8 mouse cellular contexts compared by ENCODE assay signal in genomic region chr2:25608671-25609070, GRCm38 (mm10). TPM values are rescaled to one million over a fixed set of nuclear protein-coding genes. Genes with fewer than 3 reads are reported as not detected.
DNase-seq lines count a peak whose midpoint lies in the region; ATAC-seq and TF ChIP-seq lines count a peak whose summit lies in the region.

No protein-coding gene starts in this region.

- H3K4me2 ChIP-seq in liver, embryonic 15.5 days, result peak overlapping the region; percentile 80

- peak overlapping the region; percentile 96 for H3K4me3 ChIP-seq in testis, adult 2 months (ENCODE audit: control insufficient read depth, low read depth, low read length)
- peak overlapping the region; percentile 89 for H3K4me3 ChIP-seq in liver, embryonic 15.5 days (replicated peaks)

- H3K9ac ChIP-seq in liver, embryonic 15.5 days, result 0 out of 2 replicates have a peak overlapping the region, but pooled peaks have one; percentile 8

- peak overlapping the region; percentile 93 for H3K27ac ChIP-seq in testis, adult 2 months (ENCODE audit: control insufficient read depth, insufficient read depth, low read depth, low read length)
- peak overlapping the region; percentile 86; the same call in 1 of the 2 replicates for H3K27ac ChIP-seq in liver, embryonic 15.5 days (replicated peaks)

- no peaks in the 10 kb centered on the region; the same call in none of the 2 replicates for H3K4me1 ChIP-seq in testis, adult 2 months (ENCODE audit: control insufficient read depth, insufficient read depth, low read length)
- peaks cover 31% of the 10 kb centered on the region for H3K4me1 ChIP-seq in liver, embryonic 15.5 days (replicated peaks)

- WGBS in liver, embryonic 15.5 days (ENCODE audit: insufficient replicate concordance), result 50% methylated on average over 10 of the region's 10 CpGs

- no peaks in the 10 kb centered on the region for H3K9me3 ChIP-seq in liver, embryonic 15.5 days (replicated peaks)

- no peak for TF ChIP-seq CTCF in testis, adult 2 months (IDR thresholded peaks at IDR 0.05; ENCODE audit: control insufficient read depth, insufficient read depth, insufficient replicate concordance, low read depth, low read length)

- TF ChIP-seq POLR2A in testis, adult 2 months (IDR thresholded peaks at IDR 0.05; ENCODE audit: control insufficient read depth, low read depth, low read length), result no peak

- no peaks in the 10 kb centered on the region for H3K27me3 ChIP-seq in testis, adult 2 months (ENCODE audit: control insufficient read depth, insufficient read depth, low read length)
- peaks cover 11% of the 10 kb centered on the region; the same call in 1 of the 2 replicates for H3K27me3 ChIP-seq in liver, embryonic 15.5 days

- DNase-seq in cerebellum, adult 11-12 months, result peak; percentile 65
- DNase-seq in testis, postnatal 10 days (ENCODE audit: low spot score), result no peak
- DNase-seq in right cerebral cortex, adult 18-20 months, result no peak
- no peak for DNase-seq in gastrocnemius, postnatal 10 days
- no peak for DNase-seq in ovary, postnatal 10 days (ENCODE audit: low spot score)

- no peaks in the 10 kb centered on the region; the same call in 1 of the 2 replicates for H3K36me3 ChIP-seq in testis, adult 2 months (ENCODE audit: control insufficient read depth, insufficient read depth, low read length)
- H3K36me3 ChIP-seq in liver, embryonic 15.5 days (replicated peaks), result no peaks in the 10 kb centered on the region; the same call in 1 of the 2 replicates

- no peak for ATAC-seq in cerebellum, adult (ENCODE audit: insufficient number of reproducible peaks, low FRiP score, low TSS enrichment)
- no peak for ATAC-seq in liver, embryonic 15.5 days (ENCODE audit: insufficient read depth)

RNA-seq across cellular contexts. Expression of gene Rabl6, which starts 0.3 kb away (rescaled TPM):
- polyA plus RNA-seq in testis, adult 2 months (2012; rRNA removed), result 40.9 and 46.2 TPM in 2 replicates
- polyA plus RNA-seq in liver, embryonic 15.5 days (2015; fragmentation: Nextera tagmentation; extraction: Ambion mirVana), result 21.7 and 23.5 TPM in 2 replicates
- total RNA-seq in gastrocnemius, postnatal 10 days (2021), result 10 to 100 TPM; 49.6 to 58.7 TPM

RNA-seq across cellular contexts. Expression of gene Ccdc183, which starts 8.8 kb away (rescaled TPM):
- 101 and 107 TPM in 2 replicates for polyA plus RNA-seq in testis, adult 2 months (2012; rRNA removed)
- 0.05 and 0.06 TPM in 2 replicates for polyA plus RNA-seq in liver, embryonic 15.5 days (2015; fragmentation: Nextera tagmentation; extraction: Ambion mirVana)
- not detected for total RNA-seq in gastrocnemius, postnatal 10 days (2021)

RNA-seq across cellular contexts. Expression of gene Tmem141, which starts 13.1 kb away (rescaled TPM):
- 24.0 and 26.8 TPM in 2 replicates for polyA plus RNA-seq in testis, adult 2 months (2012; rRNA removed)
- polyA plus RNA-seq in liver, embryonic 15.5 days (2015; fragmentation: Nextera tagmentation; extraction: Ambion mirVana), result 8.2 and 9.9 TPM in 2 replicates
- total RNA-seq in gastrocnemius, postnatal 10 days (2021), result 10 to 100 TPM; 12.2 to 13.9 TPM

RNA-seq across cellular contexts. Expression of gene Fcna, which starts 19.2 kb away (rescaled TPM):
- 0.07 and 0.54 TPM in 2 replicates for polyA plus RNA-seq in testis, adult 2 months (2012; rRNA removed)
- 70.4 and 90.0 TPM in 2 replicates for polyA plus RNA-seq in liver, embryonic 15.5 days (2015; fragmentation: Nextera tagmentation; extraction: Ambion mirVana)
- total RNA-seq in gastrocnemius, postnatal 10 days (2021), result 1 to 10 TPM; 5.6 to 6.5 TPM

RNA-seq across cellular contexts. Expression of gene Ajm1, which starts 27.1 kb away (rescaled TPM):
- polyA plus RNA-seq in testis, adult 2 months (2012; rRNA removed), result 0.11 and 0.19 TPM in 2 replicates
- 0.03 TPM in 1 of 2 replicates, not detected in the other for polyA plus RNA-seq in liver, embryonic 15.5 days (2015; fragmentation: Nextera tagmentation; extraction: Ambion mirVana)
- under 1 TPM; 0.14 to 0.38 TPM for total RNA-seq in gastrocnemius, postnatal 10 days (2021)

Comparison
In these comparisons a context has a peak if more than half of its experiments do, and no peak if none do; other contexts are left out.
1. RNA of gene Ccdc183, which starts 8.8 kb away (polyA plus RNA-seq): 101 to 107 TPM in testis, adult 2 months; 0.05 to 0.06 TPM in liver, embryonic 15.5 days; every median in the first group is over 10 times any median in the second.